Mouse (Mus musculus) liver, adult 2 months (tissue): ENCODE data around the gene Dclre1b. TPM values are rescaled to one million over a fixed set of nuclear protein-coding genes. Genes with fewer than 3 reads are reported as not detected.
"Not testable (repeated sequence)": the region's sequence is repeated elsewhere in the genome, so short reads cannot be mapped to it uniquely, and the experiment has no call there.

ENCODE experiments used
- DNase-seq: peaks from one replicate; pipeline ENCODE4 v3.0.0-alpha.2; 2011; ENCODE audit warnings: low read depth, low spot score; ENCODE audit errors: extremely low read depth
- H3K27ac ChIP-seq: fragments of 200-500 bp; replicated peaks from 2 replicates; pipeline ENCODE4 v1.5.1; 2012; ENCODE audit warnings: low read depth, mild to moderate bottlenecking, control low read depth, inconsistent platforms, low read length; ENCODE audit not compliant: insufficient read depth
- H3K27me3 ChIP-seq: fragments of 200-500 bp; 2 replicates; pipeline ENCODE4 v1.6.1; 2012; ENCODE audit warnings: mild to moderate bottlenecking, moderate library complexity, low read length, inconsistent platforms; ENCODE audit not compliant: control insufficient read depth, insufficient read depth
- H3K36me3 ChIP-seq: fragments of 200-500 bp; 2 replicates; pipeline ENCODE4 v1.6.1; 2012; ENCODE audit warnings: low read length, inconsistent platforms; ENCODE audit not compliant: control insufficient read depth, insufficient read depth
- H3K4me1 ChIP-seq: fragments of 200-500 bp; 2 replicates; pipeline ENCODE4 v1.6.1; 2011; ENCODE audit warnings: low read length; ENCODE audit not compliant: control insufficient read depth, insufficient read depth
- H3K4me3 ChIP-seq: fragments of 200-500 bp; 2 replicates; pipeline ENCODE4 v1.5.1; 2011; ENCODE audit warnings: low read depth, mild to moderate bottlenecking, control low read depth, low read length, moderate library complexity; ENCODE audit not compliant: insufficient read depth
- H3K79me2 ChIP-seq: fragments of 200-500 bp; 2 replicates; pipeline ENCODE4 v1.6.1; 2012; ENCODE audit warnings: inconsistent platforms, mild to moderate bottlenecking, low read length, moderate library complexity; ENCODE audit not compliant: control insufficient read depth, insufficient read depth
- H3K9ac ChIP-seq: fragments of 200-500 bp; 2 replicates; pipeline ENCODE4 v1.6.1; 2012; ENCODE audit warnings: low read depth, mild to moderate bottlenecking, control low read depth, inconsistent platforms, low read length
- CTCF ChIP-seq: fragments of 200-500 bp; IDR thresholded peaks from 2 replicates; pipeline ENCODE4 v1.5.1; 2011; ENCODE audit warnings: low read depth, low read length, control low read depth
- POLR2A ChIP-seq: fragments of 200-500 bp; IDR thresholded peaks from 2 replicates; pipeline ENCODE4 v1.6.1; 2011; ENCODE audit warnings: low read length, control low read depth; ENCODE audit not compliant: insufficient read depth; ENCODE audit errors: extremely low read depth
- WGBS: fragments of 180-500 bp; shearing (Covaris S2); methylation state at CpG from one replicate; pipeline ENCODE4 v1.1.7; 2018; 5-methylcytosine and 5-hydroxymethylcytosine counted together
- polyA plus RNA-seq: library from polyadenylated mRNA; depleted of rRNA; stranded (reverse); fragments of >200 nt; gene quantifications from 2 replicates; pipeline ENCODE4 v1.2.3, GENCODE M21; 2012
- total RNA-seq: library from RNA; depleted of rRNA; stranded (reverse); fragments of >200 nt; gene quantifications from 2 replicates; pipeline ENCODE4 v1.2.3, GENCODE M21; 2014

Dclre1b gene
- total and polyA plus RNA-seq, 2 experiments = 2.5 to 5.6 TPM

DNA sequence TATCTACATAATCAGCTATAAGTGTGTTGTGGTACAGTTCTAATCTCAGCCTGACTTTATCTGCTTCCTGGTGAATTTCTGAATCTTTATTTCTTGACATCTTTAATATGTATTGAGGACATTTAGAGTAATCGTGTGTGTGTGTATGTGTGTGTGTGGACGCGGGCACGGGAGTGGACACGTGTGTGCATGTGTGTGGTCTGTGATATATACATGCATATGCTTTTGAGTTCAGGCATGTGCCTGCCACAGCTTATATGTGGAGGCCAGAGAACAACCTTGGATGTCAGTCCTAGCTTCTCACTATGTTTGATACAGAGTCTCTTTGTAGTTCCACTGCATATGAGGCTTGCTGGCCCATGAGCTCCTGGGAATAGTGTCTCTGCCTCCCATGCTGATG is 27.2 kb upstream of the Dclre1b start:
- DNase-seq = no peak
- no peaks in the 10 kb centered on the region for H3K36me3 ChIP-seq
- no peaks in the 10 kb centered on the region for H3K79me2 ChIP-seq
- no peak overlapping the region for H3K9ac ChIP-seq
- H3K27me3 ChIP-seq = no peaks in the 10 kb centered on the region
- 95% methylated on average over 5 of the region's 5 CpGs for whole genome bisulfite sequencing
- no peak overlapping the region for H3K27ac ChIP-seq
- TF ChIP-seq POLR2A (no peak), CTCF (no peak)
- H3K4me1 ChIP-seq = no peaks in the 10 kb centered on the region
- H3K4me3 ChIP-seq = no peak overlapping the region

DNA sequence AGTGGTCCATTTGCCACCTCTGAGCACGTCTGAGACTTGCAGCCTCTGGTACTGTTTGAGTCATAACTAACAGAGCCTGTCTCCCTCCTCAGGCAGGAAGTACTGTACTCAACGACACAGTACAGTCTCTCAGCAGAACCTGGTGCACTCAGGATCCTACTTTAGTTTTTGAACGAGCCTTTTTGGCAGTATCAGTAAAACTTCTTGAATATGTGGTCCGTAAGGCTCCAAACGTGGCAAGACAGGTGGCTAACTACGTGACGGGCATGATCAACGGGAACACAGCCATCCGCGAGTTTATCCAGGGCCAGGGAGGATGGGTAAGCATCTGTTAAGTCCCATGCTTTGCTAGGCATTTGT is 26.7 kb upstream of the Dclre1b start:
- Histone ChIP-seq H3K4me1 (no peaks in the 10 kb centered on the region), H3K9ac (no peak overlapping the region), H3K36me3 (no peaks in the 10 kb centered on the region), H3K27me3 (no peaks in the 10 kb centered on the region), H3K79me2 (no peaks in the 10 kb centered on the region), H3K27ac (no peak overlapping the region), H3K4me3 (no peak overlapping the region)
- TF ChIP-seq CTCF = no peak
- TF ChIP-seq POLR2A = no peak
- WGBS = 83% methylated on average over 10 of the region's 10 CpGs
- no peak for DNase-seq

DNA sequence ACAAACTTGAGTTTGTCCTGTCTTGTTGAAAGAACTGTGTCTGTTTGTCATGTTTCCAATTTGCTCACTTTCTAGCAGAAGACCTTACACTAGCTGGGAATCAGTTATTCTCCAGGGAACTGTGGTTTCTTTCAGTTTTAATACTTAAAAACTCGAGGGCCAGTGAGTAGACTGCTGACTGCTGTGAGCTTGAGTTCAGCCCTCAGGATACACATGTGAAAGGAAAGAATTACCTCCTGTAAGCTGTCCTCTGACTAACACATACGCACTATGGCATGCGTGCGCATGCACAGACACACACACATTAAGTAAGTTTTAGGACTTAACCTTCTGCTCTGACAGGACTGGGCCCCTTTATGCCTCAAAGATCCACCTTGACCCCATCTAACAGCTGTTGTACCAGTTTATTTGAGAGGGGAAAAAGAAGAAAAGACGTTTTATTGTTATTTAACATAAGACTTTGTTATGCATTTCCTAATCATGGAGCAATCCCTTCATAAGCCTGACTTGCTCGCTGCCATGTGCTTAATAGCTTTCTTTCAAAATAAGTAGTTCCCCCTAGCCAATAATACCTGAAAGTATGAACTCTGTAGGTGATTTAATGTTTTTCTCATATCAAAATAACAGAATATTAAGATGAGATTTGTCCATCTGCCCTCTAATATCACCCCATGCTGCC is 26.2 kb upstream of the Dclre1b start:
- H3K27me3 ChIP-seq = no peaks in the 10 kb centered on the region
- TF ChIP-seq CTCF (no peak), POLR2A (no peak)
- WGBS = 85% methylated on average over 6 of the region's 6 CpGs
- H3K36me3 ChIP-seq = no peaks in the 10 kb centered on the region
- no peak overlapping the region for H3K9ac ChIP-seq
- H3K27ac ChIP-seq = no peak overlapping the region
- no peaks in the 10 kb centered on the region for H3K79me2 ChIP-seq
- H3K4me3 ChIP-seq = no peak overlapping the region
- H3K4me1 ChIP-seq = no peaks in the 10 kb centered on the region
- DNase-seq = no peak

DNA sequence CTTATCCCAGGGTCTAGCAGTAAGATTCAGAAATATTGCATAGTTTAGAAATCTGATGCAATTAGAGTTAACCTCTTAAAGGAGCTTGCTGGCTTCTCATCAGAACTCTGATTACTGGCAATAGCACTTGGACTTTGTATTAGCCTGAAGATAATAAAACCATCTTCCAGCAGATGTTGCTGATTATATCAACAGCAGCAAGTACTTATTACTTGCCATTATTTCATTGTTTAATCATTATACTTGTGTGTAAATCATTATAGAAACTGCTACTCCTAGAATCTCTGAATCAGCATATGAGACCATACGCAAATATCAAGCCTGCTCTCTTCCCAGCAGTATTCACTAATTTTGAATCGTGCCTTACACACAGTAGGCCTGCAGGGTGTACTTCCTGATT is 24.8 kb upstream of the Dclre1b start:
- H3K79me2 ChIP-seq = no peaks in the 10 kb centered on the region
- no peak overlapping the region for H3K4me3 ChIP-seq
- 84% methylated on average over 2 of the region's 2 CpGs for WGBS
- no peak overlapping the region for H3K27ac ChIP-seq
- DNase-seq = no peak
- H3K4me1 ChIP-seq = no peaks in the 10 kb centered on the region
- H3K36me3 ChIP-seq = no peaks in the 10 kb centered on the region
- no peak overlapping the region for H3K9ac ChIP-seq
- no peaks in the 10 kb centered on the region for H3K27me3 ChIP-seq
- TF ChIP-seq CTCF (no peak), POLR2A (no peak)

DNA sequence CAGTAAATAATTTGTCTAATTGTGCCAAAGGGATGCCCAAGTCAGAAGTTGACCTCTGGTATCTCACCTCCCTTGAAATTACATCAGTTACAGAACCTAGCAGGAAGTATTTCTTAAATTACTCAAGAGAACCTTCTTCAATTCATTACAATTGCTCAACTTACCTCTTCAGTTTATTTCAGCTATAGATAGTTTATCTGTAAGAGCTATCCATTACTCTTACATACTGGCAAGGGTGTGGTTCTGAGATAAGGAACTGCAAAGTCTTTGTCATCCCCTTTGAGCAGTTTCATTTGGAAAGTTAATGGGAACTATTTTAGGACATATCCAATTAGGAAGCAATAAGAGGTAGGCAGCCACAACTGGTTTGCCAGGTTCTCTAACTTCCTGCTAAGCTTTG is 23.2 kb upstream of the Dclre1b start, which contains the start of gene Bcl2l15:
TSS of gene Bcl2l15 (plus strand) at position 176 of the 400 bp plus-strand sequence.
- Histone ChIP-seq H3K27me3 (no peaks in the 10 kb centered on the region), H3K36me3 (no peaks in the 10 kb centered on the region), H3K27ac (no peak within 1 kb of the TSS), H3K9ac (no peak within 1 kb of the TSS), H3K4me1 (no peaks in the 10 kb centered on the region), H3K79me2 (no peaks in the 10 kb centered on the region), H3K4me3 (no peak within 1 kb of the TSS)
- no peak for DNase-seq
- TF ChIP-seq POLR2A (no peak), CTCF (no peak)

DNA sequence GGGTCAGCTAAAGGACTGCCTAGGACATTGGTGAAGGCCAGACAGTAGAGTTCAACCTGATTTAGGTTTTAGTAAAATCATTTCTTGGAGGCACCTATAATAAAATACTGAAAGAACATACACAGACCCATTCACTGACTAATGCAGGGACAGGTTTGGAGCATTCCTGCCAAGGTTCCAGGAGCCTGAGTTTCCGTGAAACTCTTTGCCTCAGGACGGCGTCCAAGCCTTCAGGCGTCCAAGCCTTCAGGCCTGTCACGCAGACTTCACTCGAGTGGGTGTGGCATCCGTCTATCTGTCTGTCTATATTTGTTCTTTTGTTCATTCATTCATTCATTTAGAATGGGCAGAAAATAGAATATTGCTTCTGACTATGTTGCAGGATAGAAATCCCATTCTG is 21.9 kb upstream of the Dclre1b start:
- TF ChIP-seq CTCF (no peak), POLR2A (no peak)
- no peaks in the 10 kb centered on the region for H3K79me2 ChIP-seq
- H3K36me3 ChIP-seq = no peaks in the 10 kb centered on the region
- no peaks in the 10 kb centered on the region for H3K27me3 ChIP-seq
- no peak overlapping the region for H3K9ac ChIP-seq
- no peak overlapping the region for H3K4me3 ChIP-seq
- DNase-seq = no peak
- 90% methylated on average over 7 of the region's 7 CpGs for WGBS
- no peaks in the 10 kb centered on the region for H3K4me1 ChIP-seq
- H3K27ac ChIP-seq = no peak overlapping the region

DNA sequence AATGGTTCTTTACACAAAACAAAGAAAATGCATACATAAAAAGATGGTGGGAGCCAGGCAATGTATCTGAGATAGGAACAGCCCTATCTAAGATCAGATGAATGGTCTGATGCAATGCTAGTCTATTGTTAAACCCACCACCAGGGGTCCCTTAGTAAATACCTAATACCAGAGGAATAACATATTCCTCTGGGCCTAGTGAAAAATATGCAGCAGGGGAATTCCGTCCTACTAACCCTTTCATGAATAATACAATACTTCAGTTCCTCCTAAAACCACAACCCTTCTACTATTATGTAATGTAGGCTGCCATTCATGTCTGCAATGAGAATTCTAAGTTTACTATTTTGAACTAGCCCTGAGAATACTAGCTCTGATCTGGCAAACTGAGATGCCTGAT is 21.4 kb upstream of the Dclre1b start:
- DNase-seq, H3K27me3 ChIP-seq, H3K4me3 ChIP-seq, H3K27ac ChIP-seq, H3K36me3 ChIP-seq, H3K79me2 ChIP-seq, H3K4me1 ChIP-seq, H3K9ac ChIP-seq: not testable (repeated sequence)
- 85% methylated on average over 1 of the region's 1 CpGs for WGBS
